ENCODE assay signal across 8 mouse cellular contexts in the genomic region with DNA sequence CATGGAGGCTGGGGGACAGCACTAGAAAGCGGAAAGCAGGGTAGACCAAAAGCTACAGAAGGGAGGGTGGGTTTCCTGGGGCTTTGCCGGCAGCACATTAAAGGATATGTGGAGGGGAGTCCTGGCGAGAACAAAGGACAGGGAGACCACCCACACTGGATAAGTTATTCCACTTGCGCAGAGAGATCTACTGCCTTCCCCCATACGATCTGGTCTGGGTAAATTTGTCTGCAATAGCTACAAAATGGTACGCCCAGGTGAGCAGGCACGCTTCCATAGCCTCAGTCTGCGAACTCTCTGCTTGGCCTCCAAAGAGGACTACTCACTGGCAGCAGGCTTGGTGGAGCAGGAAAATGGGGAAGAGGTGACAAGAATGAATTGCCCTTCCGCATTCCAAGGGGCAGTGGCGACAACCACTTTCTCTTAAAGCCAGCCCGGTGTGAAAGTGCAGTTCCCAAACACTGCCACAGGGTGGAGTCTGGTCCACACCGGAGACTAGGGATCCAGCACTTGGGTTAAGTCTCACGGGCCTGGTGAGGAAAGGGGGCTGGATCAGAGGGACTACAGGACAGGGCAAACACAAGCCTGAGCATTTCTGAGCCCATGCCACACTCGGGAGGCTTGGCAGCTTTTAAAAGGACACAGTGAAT. TPM values are rescaled to one million over a fixed set of nuclear protein-coding genes. Genes with fewer than 3 reads are reported as not detected.
A peak's percentile ranks its signal among the peaks of the same experiment; 100 is the strongest.
DNase-seq lines count a peak whose midpoint lies in the region; ATAC-seq lines count a peak whose summit lies in the region.

No protein-coding gene starts in this region.

- no peak overlapping the region for H3K27ac ChIP-seq in hindbrain, embryonic 11.5 days (ENCODE audit: low read depth, low read length)
- peak overlapping the region; percentile 21; the same call in 1 of the 2 replicates for H3K27ac ChIP-seq in lung, embryonic 16.5 days (ENCODE audit: low read length)

- peak overlapping the region; percentile 40 for H3K4me2 ChIP-seq in hindbrain, embryonic 11.5 days (replicated peaks; ENCODE audit: low read depth, low read length)
- peak overlapping the region; percentile 55 for H3K4me2 ChIP-seq in lung, embryonic 16.5 days (ENCODE audit: low read depth, low read length)

- WGBS in hindbrain, embryonic 11.5 days: 5% methylated on average over 14 of the region's 14 CpGs
- WGBS in lung, embryonic 16.5 days: 4% methylated on average over 14 of the region's 14 CpGs

- ATAC-seq in hindbrain, embryonic 11.5 days (ENCODE audit: low FRiP score): peak; percentile 64
- peak; percentile 77 for ATAC-seq in lung, embryonic 16.5 days (ENCODE audit: low read depth)

- no peaks in the 10 kb centered on the region for H3K9me3 ChIP-seq in hindbrain, embryonic 11.5 days (ENCODE audit: control insufficient read depth, low read length)
- H3K9me3 ChIP-seq in lung, embryonic 16.5 days (ENCODE audit: control insufficient read depth, low read length): no peaks in the 10 kb centered on the region

- 0 out of 2 replicates have a peak, but pooled peaks cover 2% of the 10 kb centered on the region for H3K4me1 ChIP-seq in hindbrain, embryonic 11.5 days (replicated peaks; ENCODE audit: control insufficient read depth, insufficient read depth, low read length)
- peaks cover 30% of the 10 kb centered on the region for H3K4me1 ChIP-seq in lung, embryonic 16.5 days (replicated peaks; ENCODE audit: control insufficient read depth, insufficient read depth, low read length)

- no peaks in the 10 kb centered on the region for H3K36me3 ChIP-seq in hindbrain, embryonic 11.5 days (ENCODE audit: control insufficient read depth, insufficient read depth, low read length)
- H3K36me3 ChIP-seq in lung, embryonic 16.5 days (ENCODE audit: control insufficient read depth, insufficient read depth, low read length): no peaks in the 10 kb centered on the region

- H3K4me3 ChIP-seq in hindbrain, embryonic 11.5 days (ENCODE audit: low read depth, low read length): no peak overlapping the region
- peak overlapping the region; percentile 29 for H3K4me3 ChIP-seq in lung, embryonic 16.5 days (ENCODE audit: low read length)

- no peaks in the 10 kb centered on the region for H3K27me3 ChIP-seq in hindbrain, embryonic 11.5 days (ENCODE audit: control insufficient read depth, insufficient read depth, low read length)
- no peaks in the 10 kb centered on the region for H3K27me3 ChIP-seq in lung, embryonic 16.5 days (ENCODE audit: control insufficient read depth, insufficient read depth, low read depth, low read length)

- DNase-seq in MN1 (ENCODE audit: low spot score): peak; percentile 55
- DNase-seq in cerebellum, adult 9-11 months: peak; percentile 85
- DNase-seq in frontal cortex, adult 2 months (ENCODE audit: extremely low spot score in 1 of 2, low spot score in 1 of 2): peak; percentile 65 to 93
- peak; percentile 89 for DNase-seq in hindbrain, embryonic 11.5 days (ENCODE audit: low spot score)
- DNase-seq in layer of hippocampus, adult 9-11 months: peak; percentile 85
- DNase-seq in ovary, postnatal 14 days (ENCODE audit: low spot score): peak; percentile 88
- peak; percentile 84 for DNase-seq in thymus, postnatal 14 days

- H3K9ac ChIP-seq in hindbrain, embryonic 11.5 days (ENCODE audit: low read depth, low read length): no peak overlapping the region
- peak overlapping the region; percentile 40 for H3K9ac ChIP-seq in lung, embryonic 16.5 days (ENCODE audit: low read length)

RNA-seq across cellular contexts. Expression of a gene that starts 50.9 kb away (rescaled TPM):
- polyA plus RNA-seq in frontal cortex, adult 2 months (2012; rRNA removed): 19.0 and 19.6 TPM in 2 replicates
- polyA plus RNA-seq in hindbrain, embryonic 11.5 days (2014; fragmentation: Nextera tagmentation; extraction: Ambion mirVana): 24.3 and 26.7 TPM in 2 replicates
- 40.1 and 45.1 TPM in 2 replicates for polyA plus RNA-seq in lung, embryonic 16.5 days (2015; fragmentation: Nextera tagmentation; extraction: Ambion mirVana)
